Mouse (Mus musculus) heart, postnatal 0 days (tissue): ENCODE data around the gene Nav2. TPM values are rescaled to one million over a fixed set of nuclear protein-coding genes. Genes with fewer than 3 reads are reported as not detected.
A peak's percentile ranks its signal among the peaks of the same experiment; 100 is the strongest.

ENCODE experiments used
- ATAC-seq: fragments of 200-750 bp; cut with Nextera tagmentation; 2 replicates; pipeline ENCODE4 v1.8.0; 2017; ENCODE audit warnings: low read depth, moderate number of reproducible peaks, moderate library complexity; ENCODE audit not compliant: insufficient read depth
- DNase-seq: peaks from one replicate; pipeline ENCODE4 v3.0.0-alpha.2; 2016; ENCODE audit warnings: low spot score
- H3K27ac ChIP-seq: fragments of 300-500 bp; sonication (generic); 2 replicates; pipeline ENCODE4 v1.5.1; 2014; ENCODE audit warnings: low read depth, mild to moderate bottlenecking
- H3K27me3 ChIP-seq: fragments of 300-500 bp; sonication (generic); 2 replicates; pipeline ENCODE4 v1.6.1; 2014; ENCODE audit warnings: low read length, mixed read lengths; ENCODE audit not compliant: control insufficient read depth, insufficient read depth
- H3K36me3 ChIP-seq: fragments of 300-500 bp; sonication (generic); replicated peaks from 2 replicates; pipeline ENCODE4 v1.6.1; 2014; ENCODE audit warnings: low read length, mixed read lengths; ENCODE audit not compliant: control insufficient read depth, insufficient read depth
- H3K4me1 ChIP-seq: fragments of 300-500 bp; sonication (generic); 2 replicates; pipeline ENCODE4 v1.6.1; 2014; ENCODE audit warnings: antibody characterized with exemption; ENCODE audit not compliant: control insufficient read depth, insufficient read depth
- H3K4me2 ChIP-seq: fragments of 300-500 bp; sonication (generic); 2 replicates; pipeline ENCODE4 v1.6.1; 2014; ENCODE audit warnings: low read depth, mild to moderate bottlenecking, low read length, moderate library complexity
- H3K4me3 ChIP-seq: fragments of 300-500 bp; sonication (generic); 2 replicates; pipeline ENCODE4 v1.5.1; 2014; ENCODE audit warnings: low read depth, low read length
- H3K9ac ChIP-seq: fragments of 300-500 bp; sonication (generic); replicated peaks from 2 replicates; pipeline ENCODE4 v1.6.1; 2014; ENCODE audit warnings: low read depth, low read length, mixed read lengths
- H3K9me3 ChIP-seq: fragments of 300-500 bp; sonication (generic); replicated peaks from 2 replicates; pipeline ENCODE4 v1.6.1; 2016; ENCODE audit warnings: low read length; ENCODE audit not compliant: control insufficient read depth
- CTCF ChIP-seq: IDR thresholded peaks from 2 replicates; pipeline ENCODE4 v1.5.1; 2016; ENCODE audit warnings: antibody characterized with exemption, control low read depth, low read depth
- EP300 ChIP-seq: IDR thresholded peaks from 2 replicates; pipeline ENCODE4 v1.6.1; 2016; ENCODE audit warnings: antibody characterized with exemption, low read depth
- WGBS: fragments of 180-500 bp; shearing (Covaris S2); extraction: QIAGEN DNeasy Blood & Tissue Kit; methylation state at CpG from one replicate; pipeline ENCODE4 v1.1.7; 2014; 5-methylcytosine and 5-hydroxymethylcytosine counted together
- polyA plus RNA-seq: library from polyadenylated mRNA; unstranded; fragments of >200 nt; fragmentation: Nextera tagmentation; extraction: Ambion mirVana; gene quantifications from 2 replicates; pipeline ENCODE4 v1.2.1, GENCODE M21; 2015
- total RNA-seq: library from RNA; depleted of rRNA; stranded (reverse); fragments of >200 nt; gene quantifications from 2 replicates; pipeline ENCODE4 v1.2.3, GENCODE M21; 2014; ENCODE audit warnings: low replicate concordance

Gene Nav2
- total and polyA plus RNA-seq, 2 experiments from 2014 or later: 22.8 to 77.9 TPM

DNA sequence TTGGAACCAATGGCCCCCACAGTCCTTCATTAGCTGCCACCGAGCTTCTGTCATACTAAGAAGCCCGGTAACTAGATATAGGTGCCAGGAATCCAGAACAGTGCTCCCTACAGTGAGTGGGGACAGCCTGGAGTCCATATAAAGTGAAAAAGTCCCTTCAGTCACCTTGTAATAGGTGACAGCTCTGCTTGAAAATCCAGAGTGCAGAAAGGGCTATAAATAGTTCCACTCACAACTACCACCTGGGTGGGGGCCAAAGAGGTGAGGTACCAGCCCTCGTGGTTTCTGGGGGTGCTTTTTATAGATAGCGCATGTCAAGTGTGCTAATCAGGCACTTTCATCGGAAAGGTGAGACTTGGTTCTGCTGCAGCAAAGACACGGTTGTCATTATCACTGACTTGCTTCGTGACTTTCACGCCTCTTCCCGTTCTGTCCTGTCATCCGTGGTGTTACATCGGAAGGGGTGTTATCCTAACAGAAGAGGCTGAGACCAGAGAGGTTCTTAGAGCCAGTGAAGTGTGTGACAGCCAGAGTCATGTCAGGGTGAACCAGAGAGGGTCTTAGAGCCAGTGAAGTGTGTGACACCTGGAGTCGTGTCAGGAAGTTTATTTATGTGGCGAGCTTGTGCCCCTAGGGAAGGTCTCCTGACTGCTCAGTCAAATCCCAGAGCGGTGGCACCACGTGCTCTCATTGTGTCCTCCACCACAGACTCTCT lies 179.8 kb downstream of the Nav2 start:
- 33% methylated on average over 15 of the region's 15 CpGs for WGBS
- peak; percentile 82 for ATAC-seq
- Histone ChIP-seq H3K27me3 (no peaks in the 10 kb centered on the region), H3K4me3 (no peak overlapping the region), H3K4me1 (peaks cover 39% of the 10 kb centered on the region), H3K9me3 (no peaks in the 10 kb centered on the region), H3K9ac (no peak overlapping the region), H3K27ac (peak overlapping the region; percentile 84), H3K4me2 (no peak overlapping the region), H3K36me3 (no peaks in the 10 kb centered on the region)
- TF ChIP-seq EP300 (peak; percentile 77), CTCF (no peak)
- peak; percentile 77 for DNase-seq

DNA sequence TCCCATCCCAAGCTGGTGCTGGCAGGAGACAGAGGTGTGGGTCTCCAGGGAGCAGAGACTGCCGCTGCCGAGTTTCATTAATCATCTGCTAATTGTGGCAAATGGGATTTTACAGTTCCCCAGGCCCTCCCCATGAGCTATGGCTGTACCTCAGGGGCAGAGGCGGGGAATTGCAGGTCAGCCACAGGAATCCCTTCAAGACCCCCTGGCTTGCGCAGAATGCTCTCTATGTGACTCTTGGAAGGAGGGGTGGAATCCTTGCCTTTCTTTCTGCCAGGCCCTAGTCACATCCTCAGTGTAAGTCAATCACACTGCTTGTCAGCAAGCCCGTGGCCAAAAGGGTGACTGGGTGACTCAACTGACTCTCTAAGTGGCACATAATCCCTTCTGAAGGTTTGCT lies 182.9 kb downstream of the Nav2 start:
- ATAC-seq: no peak
- H3K4me2 ChIP-seq: no peak overlapping the region
- no peaks in the 10 kb centered on the region for H3K9me3 ChIP-seq
- no peaks in the 10 kb centered on the region for H3K27me3 ChIP-seq
- no peak overlapping the region for H3K4me3 ChIP-seq
- no peak overlapping the region for H3K9ac ChIP-seq
- 55% methylated on average over 5 of the region's 5 CpGs for WGBS
- H3K36me3 ChIP-seq: no peaks in the 10 kb centered on the region
- TF ChIP-seq EP300 (no peak), CTCF (no peak)
- peaks cover 26% of the 10 kb centered on the region for H3K4me1 ChIP-seq
- no peak for DNase-seq
- no peak overlapping the region for H3K27ac ChIP-seq

DNA sequence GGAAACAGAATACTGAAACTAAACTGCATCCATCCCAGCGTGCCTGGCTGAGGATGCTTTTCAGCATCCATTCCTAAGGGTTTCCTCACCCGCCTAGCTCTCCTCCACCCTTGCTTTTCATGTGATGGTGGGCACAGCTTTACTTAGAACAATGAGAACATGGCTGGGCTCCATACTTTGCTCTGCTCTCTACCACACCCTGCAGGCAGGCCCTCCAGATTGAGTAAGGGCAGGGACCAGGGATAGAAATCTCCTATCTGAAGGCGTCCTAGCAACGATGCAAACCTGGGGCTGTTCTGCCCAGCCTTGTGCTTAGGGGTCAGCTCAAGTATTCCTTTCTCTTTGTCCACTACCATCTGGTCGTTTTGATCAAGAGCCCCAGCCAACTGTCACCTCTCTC lies 183.4 kb downstream of the Nav2 start:
- Histone ChIP-seq H3K4me3 (no peak overlapping the region), H3K9me3 (no peaks in the 10 kb centered on the region), H3K9ac (no peak overlapping the region), H3K4me2 (no peak overlapping the region), H3K27ac (no peak overlapping the region), H3K4me1 (peaks cover 21% of the 10 kb centered on the region), H3K27me3 (no peaks in the 10 kb centered on the region), H3K36me3 (no peaks in the 10 kb centered on the region)
- WGBS: 66% methylated on average over 5 of the region's 5 CpGs
- DNase-seq: no peak
- TF ChIP-seq EP300 (no peak), CTCF (peak; percentile 21; the same call in 1 of the 2 replicates)
- no peak for ATAC-seq

DNA sequence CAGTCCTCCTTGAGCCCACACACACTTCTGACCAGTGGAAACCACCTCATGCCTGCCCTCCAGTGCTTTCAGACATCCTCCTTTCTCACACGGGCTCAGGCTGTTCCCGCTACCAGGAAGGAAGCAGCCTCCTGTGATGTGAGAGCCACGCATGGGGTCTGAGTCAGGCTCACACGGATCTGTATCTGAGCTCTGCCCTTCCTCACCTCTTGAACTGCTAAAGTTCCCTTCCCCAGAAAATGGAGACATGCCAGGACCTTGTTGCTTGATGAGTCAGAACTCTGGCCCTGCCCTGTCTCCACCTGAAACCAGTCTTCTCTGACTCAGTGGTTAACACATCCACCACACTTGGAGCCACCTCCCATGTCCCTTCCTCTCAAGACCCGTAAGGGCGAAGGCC lies 185.1 kb downstream of the Nav2 start:
- H3K4me3 ChIP-seq: no peak overlapping the region
- DNase-seq (no peak), ATAC-seq (no peak)
- 0 out of 2 replicates have a peak, but pooled peaks cover 5% of the 10 kb centered on the region for H3K4me1 ChIP-seq
- 59% methylated on average over 6 of the region's 6 CpGs for WGBS
- no peak overlapping the region for H3K27ac ChIP-seq
- H3K9ac ChIP-seq: no peak overlapping the region
- H3K4me2 ChIP-seq: no peak overlapping the region
- H3K27me3 ChIP-seq: no peaks in the 10 kb centered on the region
- H3K36me3 ChIP-seq: no peaks in the 10 kb centered on the region
- TF ChIP-seq EP300 (no peak), CTCF (no peak)
- no peaks in the 10 kb centered on the region for H3K9me3 ChIP-seq

DNA sequence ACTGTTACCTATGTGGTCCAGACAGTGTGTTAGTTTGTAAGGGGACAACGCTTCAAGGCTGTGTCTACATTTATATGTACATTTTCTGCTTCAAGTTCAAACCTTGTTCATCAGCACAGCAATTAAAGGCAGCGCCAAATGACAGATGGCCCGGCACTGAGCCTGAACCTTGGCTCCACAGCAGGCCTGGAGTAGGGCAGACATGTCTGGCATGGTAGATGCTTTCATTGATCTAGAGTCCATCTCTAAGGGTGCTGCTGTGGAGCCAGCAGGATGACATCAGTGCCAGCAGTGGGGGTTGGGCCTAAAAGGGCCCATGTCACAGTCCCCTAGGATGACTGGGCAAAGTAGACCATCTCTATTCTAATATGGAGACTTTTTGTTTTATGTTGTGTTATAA lies 186.0 kb downstream of the Nav2 start:
- no peak overlapping the region for H3K4me3 ChIP-seq
- TF ChIP-seq EP300 (no peak), CTCF (no peak)
- ATAC-seq (no peak), DNase-seq (no peak)
- no peak overlapping the region for H3K27ac ChIP-seq
- H3K36me3 ChIP-seq: no peaks in the 10 kb centered on the region
- H3K27me3 ChIP-seq: no peaks in the 10 kb centered on the region
- H3K4me1 ChIP-seq: 0 out of 2 replicates have a peak, but pooled peaks cover 5% of the 10 kb centered on the region
- WGBS: 96% methylated on average over 3 of the region's 3 CpGs
- H3K9ac ChIP-seq: no peak overlapping the region
- no peak overlapping the region for H3K4me2 ChIP-seq
- no peaks in the 10 kb centered on the region for H3K9me3 ChIP-seq

DNA sequence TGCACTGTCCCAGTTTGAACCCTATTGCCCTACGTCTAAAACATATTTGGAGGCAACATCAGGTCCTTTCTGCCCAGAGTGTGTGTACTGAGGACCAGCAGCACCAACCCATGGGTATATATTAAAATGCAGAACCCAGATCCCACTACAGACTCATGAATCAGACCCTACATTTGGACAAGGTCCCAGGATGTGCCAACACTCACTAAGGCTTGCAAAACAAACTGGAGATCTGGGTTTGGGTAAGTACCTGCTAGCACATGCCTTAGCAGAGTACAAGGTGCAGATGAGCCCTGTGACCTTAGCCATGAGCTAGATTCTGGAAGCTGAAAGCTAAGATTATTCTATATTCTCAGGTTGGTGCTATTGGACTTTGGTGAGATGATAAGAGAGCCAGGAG lies 192.8 kb downstream of the Nav2 start:
- ATAC-seq (peak; percentile 69), DNase-seq (no peak)
- no peak overlapping the region for H3K4me3 ChIP-seq
- peaks cover 9% of the 10 kb centered on the region; the same call in 1 of the 2 replicates for H3K4me1 ChIP-seq
- no peaks in the 10 kb centered on the region for H3K36me3 ChIP-seq
- H3K4me2 ChIP-seq: no peak overlapping the region
- no peaks in the 10 kb centered on the region for H3K9me3 ChIP-seq
- TF ChIP-seq CTCF: no peak
- no peak for TF ChIP-seq EP300
- H3K27ac ChIP-seq: 0 out of 2 replicates have a peak overlapping the region, but pooled peaks have one; percentile 9
- H3K27me3 ChIP-seq: no peaks in the 10 kb centered on the region
- 41% methylated on average over 1 of the region's 1 CpGs for WGBS
- no peak overlapping the region for H3K9ac ChIP-seq
